Mouse (Mus musculus): ENCODE results near the gene Ino80e. TPM values are rescaled to one million over a fixed set of nuclear protein-coding genes. Genes with fewer than 3 reads are reported as not detected.

Ino80e gene
- 46.0 and 48.1 TPM in 2 replicates for polyA plus RNA-seq (2021; fragmentation: Nextera tagmentation)
- long read RNA-seq, experiment 1, transcript Ino80e-214 (6 exons, 883 nt): major isoform, 19 of 51 reads
- long read RNA-seq, experiment 1, transcript Ino80e-203 (7 exons, 1,973 nt): minor isoform, 13 of 51 reads
- long read RNA-seq, experiment 1, transcript Ino80e-208 (7 exons, 719 nt): minor isoform, 6 of 51 reads
- long read RNA-seq, experiment 1, partial matches to known transcripts: 2 of 51 reads
- long read RNA-seq, experiment 1, other reads (novel, unspliced or antisense): 8 of 51 reads
- long read RNA-seq, experiment 2, full-length matches to known transcripts: 118 of 147 reads
- long read RNA-seq, experiment 2, partial matches to known transcripts: 6 of 147 reads
- long read RNA-seq, experiment 2, other reads (novel, unspliced or antisense): 23 of 147 reads

DNA sequence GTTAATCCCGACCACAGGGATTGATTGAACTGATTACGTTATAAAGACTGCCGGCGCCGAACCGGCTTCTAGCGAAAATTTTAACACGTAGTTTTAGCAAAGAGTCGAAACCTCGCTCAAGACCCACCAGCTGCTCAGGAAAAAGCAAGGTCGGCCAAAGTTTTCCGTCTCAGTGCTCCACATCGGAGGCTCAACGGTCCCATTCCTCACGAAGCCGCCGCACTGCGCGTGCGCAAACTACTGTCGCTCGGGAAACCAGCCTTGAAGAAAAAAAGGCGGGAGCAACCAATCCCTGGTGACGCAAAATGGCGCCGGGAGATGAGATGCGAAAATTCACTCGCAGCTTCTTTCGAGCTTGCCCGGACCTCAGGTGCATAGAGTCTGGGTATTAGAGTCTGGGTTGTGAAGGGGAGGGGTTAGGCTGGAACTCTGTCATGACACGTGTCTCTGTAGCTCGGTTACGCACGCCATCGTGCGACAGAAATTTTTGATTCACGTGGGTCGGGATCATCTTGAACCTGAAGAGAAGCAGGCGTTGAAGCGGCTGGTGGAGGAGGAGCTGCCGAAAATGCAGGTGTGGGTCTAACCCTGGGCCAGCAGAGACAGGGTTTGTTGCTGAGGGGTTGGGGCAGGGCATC, at the start of gene Ino80e:
TSS of gene Ino80e (minus strand) at position 231 of the 638 bp plus-strand sequence.

GRCm38 (mm10) chr7:126884286-126885164, 22.3 kb upstream of the Ino80e start, which contains the start of gene Taok2:
Gene Taok2, minus strand, starts transcription at chr7:126884703.

GRCm38 (mm10) chr7:126861429-126862130, 597 bp downstream of the Ino80e start, which contains the start of gene Hirip3:
Gene Hirip3, plus strand, starts transcription at chr7:126861972.

GRCm38 (mm10) chr7:126847116-126847420, 15.1 kb downstream of the Ino80e start, which contains the start of gene Doc2a:
Gene Doc2a, plus strand, starts transcription at chr7:126847416.

DNA sequence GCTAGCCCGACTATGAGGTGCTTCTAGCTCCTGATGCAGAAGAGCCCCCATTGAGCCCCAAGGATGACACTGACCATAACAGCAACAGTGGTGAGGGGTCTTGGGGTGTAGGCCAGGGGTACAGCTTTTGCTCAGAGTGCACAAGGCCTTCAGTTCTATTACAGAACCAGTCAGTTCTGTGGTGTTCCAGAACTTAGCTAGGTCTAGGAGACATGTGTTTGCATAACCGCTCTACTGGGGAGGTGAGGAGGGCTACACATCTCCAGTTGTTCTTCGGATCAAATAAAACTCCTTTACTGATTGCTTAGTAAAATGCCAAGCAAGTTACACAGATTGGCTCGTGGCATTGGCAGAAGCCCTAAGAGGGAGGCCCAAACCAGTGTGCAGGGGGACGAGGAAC, 30.6 kb downstream of the Ino80e start, which contains the start of gene 4930451I11Rik:
TSS of gene 4930451I11Rik (minus strand) at position 101 of the 400 bp plus-strand sequence.

Other genes with a start within 250 kb of the Ino80e start
- 23.0 and 25.6 TPM in 2 replicates for gene Nupr1, start 231.5 kb downstream of the Ino80e start, polyA plus RNA-seq (2021; fragmentation: Nextera tagmentation)
- 29.6 and 29.9 TPM in 2 replicates for gene Sgf29, start 213.1 kb downstream of the Ino80e start, polyA plus RNA-seq (2021; fragmentation: Nextera tagmentation)
- 11.5 and 17.2 TPM in 2 replicates for gene Sult1a1, start 185.9 kb downstream of the Ino80e start, polyA plus RNA-seq (2021; fragmentation: Nextera tagmentation)
- gene Bola2, start 167.0 kb downstream of the Ino80e start, polyA plus RNA-seq (2021; fragmentation: Nextera tagmentation): 280 and 281 TPM in 2 replicates
- gene Slx1b, start 166.6 kb downstream of the Ino80e start, polyA plus RNA-seq (2021; fragmentation: Nextera tagmentation): 6.3 and 7.9 TPM in 2 replicates
- 113 and 139 TPM in 2 replicates for gene Coro1a, start 154.6 kb downstream of the Ino80e start, polyA plus RNA-seq (2021; fragmentation: Nextera tagmentation)
- gene Mapk3, start 102.8 kb downstream of the Ino80e start, polyA plus RNA-seq (2021; fragmentation: Nextera tagmentation): 44.9 and 49.7 TPM in 2 replicates
- 0.65 TPM in 1 of 2 replicates, not detected in the other for gene Gdpd3, start 96.0 kb downstream of the Ino80e start, polyA plus RNA-seq (2021; fragmentation: Nextera tagmentation)
- gene Ypel3, start 85.4 kb downstream of the Ino80e start, polyA plus RNA-seq (2021; fragmentation: Nextera tagmentation): 240 and 274 TPM in 2 replicates
- gene Tbx6, start 80.9 kb downstream of the Ino80e start, polyA plus RNA-seq (2021; fragmentation: Nextera tagmentation): not detected in 2 replicates
- gene Ppp4c, start 69.9 kb downstream of the Ino80e start, polyA plus RNA-seq (2021; fragmentation: Nextera tagmentation): 52.4 and 61.8 TPM in 2 replicates
- 4.4 and 5.3 TPM in 2 replicates for gene Fam57b, start 64.7 kb downstream of the Ino80e start, polyA plus RNA-seq (2021; fragmentation: Nextera tagmentation)
- gene 4930451I11Rik, start 30.7 kb downstream of the Ino80e start, polyA plus RNA-seq (2021; fragmentation: Nextera tagmentation): not detected in 2 replicates
- gene Doc2a, start 15.0 kb downstream of the Ino80e start, polyA plus RNA-seq (2021; fragmentation: Nextera tagmentation): 6.7 and 7.2 TPM in 2 replicates
- gene Hirip3, start 405 bp downstream of the Ino80e start, polyA plus RNA-seq (2021; fragmentation: Nextera tagmentation): 2.4 and 3.8 TPM in 2 replicates
- gene Taok2, start 22.3 kb upstream of the Ino80e start, polyA plus RNA-seq (2021; fragmentation: Nextera tagmentation): 8.2 and 10.1 TPM in 2 replicates
- gene Tmem219, start 60.5 kb upstream of the Ino80e start, polyA plus RNA-seq (2021; fragmentation: Nextera tagmentation): 28.6 and 32.5 TPM in 2 replicates
- gene Kctd13, start 66.5 kb upstream of the Ino80e start, polyA plus RNA-seq (2021; fragmentation: Nextera tagmentation): 262 and 282 TPM in 2 replicates
- 10.4 and 12.0 TPM in 2 replicates for gene Asphd1, start 87.2 kb upstream of the Ino80e start, polyA plus RNA-seq (2021; fragmentation: Nextera tagmentation)
- 70.3 and 76.4 TPM in 2 replicates for gene Sez6l2, start 88.2 kb upstream of the Ino80e start, polyA plus RNA-seq (2021; fragmentation: Nextera tagmentation)
- gene Cdipt, start 113.5 kb upstream of the Ino80e start, polyA plus RNA-seq (2021; fragmentation: Nextera tagmentation): 205 and 220 TPM in 2 replicates
- gene Cdiptos, start 113.7 kb upstream of the Ino80e start, polyA plus RNA-seq (2021; fragmentation: Nextera tagmentation): 0.46 and 0.93 TPM in 2 replicates
- 4.2 and 5.5 TPM in 2 replicates for gene Mvp, start 152.2 kb upstream of the Ino80e start, polyA plus RNA-seq (2021; fragmentation: Nextera tagmentation)
- 0.55 TPM in 1 of 2 replicates, not detected in the other for gene Pagr1b, start 154.1 kb upstream of the Ino80e start, polyA plus RNA-seq (2021; fragmentation: Nextera tagmentation)
- gene Pagr1a, start 155.0 kb upstream of the Ino80e start, polyA plus RNA-seq (2021; fragmentation: Nextera tagmentation): 28.6 and 49.8 TPM in 2 replicates
- gene Gm42742, start 158.7 kb upstream of the Ino80e start, polyA plus RNA-seq (2021; fragmentation: Nextera tagmentation): 8.1 and 19.3 TPM in 2 replicates
- 96.1 and 120 TPM in 2 replicates for gene Prrt2, start 158.8 kb upstream of the Ino80e start, polyA plus RNA-seq (2021; fragmentation: Nextera tagmentation)
- gene Maz, start 164.7 kb upstream of the Ino80e start, polyA plus RNA-seq (2021; fragmentation: Nextera tagmentation): 5.6 and 7.1 TPM in 2 replicates
- 15.6 and 17.6 TPM in 2 replicates for gene Kif22, start 180.1 kb upstream of the Ino80e start, polyA plus RNA-seq (2021; fragmentation: Nextera tagmentation)
- gene Zg16, start 225.0 kb upstream of the Ino80e start, polyA plus RNA-seq (2021; fragmentation: Nextera tagmentation): not detected in 2 replicates
- gene AI467606, start 229.0 kb upstream of the Ino80e start, polyA plus RNA-seq (2021; fragmentation: Nextera tagmentation): 1.8 and 2.1 TPM in 2 replicates